Mouse (Mus musculus): ENCODE data around the gene Sult2b1. TPM values are rescaled to one million over a fixed set of nuclear protein-coding genes. Genes with fewer than 3 reads are reported as not detected.

The Sult2b1 gene
- polyA plus RNA-seq, 1 experiment = 210 TPM

- 54% methylated on average over 4 of the region's 4 CpGs for WGBS
- DNase-seq (ENCODE audit: low read depth, low spot score) = no peak
These were observed 2.2 kb downstream of the Sult2b1 start for GRCm38 (mm10) chr7:45782271-45782670.

- 9% methylated on average over 22 of the region's 22 CpGs for WGBS
- no peak for DNase-seq (ENCODE audit: low read depth, low spot score)
These were observed 5.3 kb downstream of the Sult2b1 start for GRCm38 (mm10) chr7:45779081-45779641.

- DNase-seq (ENCODE audit: low read depth, low spot score) = no peak
These were observed 9.2 kb downstream of the Sult2b1 start for GRCm38 (mm10) chr7:45775237-45775636.

GRCm38 (mm10) chr7:45771101-45771500 is 13.4 kb downstream of the Sult2b1 start:
- 39% methylated on average over 4 of the region's 4 CpGs for WGBS
- DNase-seq (ENCODE audit: low read depth, low spot score) = no peak

More at GRCm38 (mm10) chr7:45775237-45775636, 9.2 kb downstream of the Sult2b1 start:
- WGBS = 80% methylated on average over 7 of the region's 7 CpGs

- DNase-seq (ENCODE audit: low read depth, low spot score) = no peak
- 23% methylated on average over 8 of the region's 8 CpGs for WGBS
These were observed 13.9 kb downstream of the Sult2b1 start for GRCm38 (mm10) chr7:45770427-45771082.

- 96% methylated on average over 6 of the region's 6 CpGs for WGBS
These were observed 17.0 kb downstream of the Sult2b1 start for GRCm38 (mm10) chr7:45767500-45767899.

GRCm38 (mm10) chr7:45766764-45767163 is 17.7 kb downstream of the Sult2b1 start:
- WGBS = 60% methylated on average over 8 of the region's 8 CpGs

More at GRCm38 (mm10) chr7:45767500-45767899, 17.0 kb downstream of the Sult2b1 start:
- DNase-seq (ENCODE audit: low read depth, low spot score) = no peak

GRCm38 (mm10) chr7:45765995-45766394 is 18.5 kb downstream of the Sult2b1 start:
- 37% methylated on average over 8 of the region's 8 CpGs for WGBS

More at GRCm38 (mm10) chr7:45766764-45767163, 17.7 kb downstream of the Sult2b1 start:
- DNase-seq (ENCODE audit: low read depth, low spot score) = no peak

GRCm38 (mm10) chr7:45760151-45760550 is 24.3 kb downstream of the Sult2b1 start:
- no peak for DNase-seq (ENCODE audit: low read depth, low spot score)
- WGBS = 67% methylated on average over 5 of the region's 5 CpGs

More at GRCm38 (mm10) chr7:45765995-45766394, 18.5 kb downstream of the Sult2b1 start:
- DNase-seq (ENCODE audit: low read depth, low spot score) = no peak

GRCm38 (mm10) chr7:45759400-45759799 is 25.1 kb downstream of the Sult2b1 start:
- 3% methylated on average over 26 of the region's 27 CpGs for WGBS
- DNase-seq (ENCODE audit: low read depth, low spot score) = no peak

- DNase-seq (ENCODE audit: low read depth, low spot score) = no peak
- WGBS = 75% methylated on average over 6 of the region's 6 CpGs
These were observed 28.8 kb downstream of the Sult2b1 start for GRCm38 (mm10) chr7:45755703-45756102.

GRCm38 (mm10) chr7:45750162-45750561 is 34.3 kb downstream of the Sult2b1 start:
- no peak for DNase-seq (ENCODE audit: low read depth, low spot score)
- WGBS = 27% methylated on average over 9 of the region's 9 CpGs

GRCm38 (mm10) chr7:45749401-45749800 is 35.1 kb downstream of the Sult2b1 start:
- WGBS = 28% methylated on average over 10 of the region's 10 CpGs

GRCm38 (mm10) chr7:45748110-45748509 is 36.4 kb downstream of the Sult2b1 start:
- 80% methylated on average over 7 of the region's 7 CpGs for WGBS
- no peak for DNase-seq (ENCODE audit: low read depth, low spot score)

More at GRCm38 (mm10) chr7:45749401-45749800, 35.1 kb downstream of the Sult2b1 start:
- no peak for DNase-seq (ENCODE audit: low read depth, low spot score)

GRCm38 (mm10) chr7:45747450-45747849 is 37.0 kb downstream of the Sult2b1 start:
- 93% methylated on average over 5 of the region's 5 CpGs for WGBS
- no peak for DNase-seq (ENCODE audit: low read depth, low spot score)

- no peak for DNase-seq (ENCODE audit: low read depth, low spot score)
- WGBS = 74% methylated on average over 6 of the region's 6 CpGs
These were observed 38.0 kb downstream of the Sult2b1 start for GRCm38 (mm10) chr7:45746518-45746917.

- WGBS = 28% methylated on average over 2 of the region's 2 CpGs
- DNase-seq (ENCODE audit: low read depth, low spot score) = no peak
These were observed 40.1 kb downstream of the Sult2b1 start for GRCm38 (mm10) chr7:45744387-45744786.

GRCm38 (mm10) chr7:45742338-45742737 is 42.1 kb downstream of the Sult2b1 start:
- DNase-seq (ENCODE audit: low read depth, low spot score) = no peak
- WGBS = 15% methylated on average over 19 of the region's 19 CpGs

GRCm38 (mm10) chr7:45741777-45742176 is 42.7 kb downstream of the Sult2b1 start:
- DNase-seq (ENCODE audit: low read depth, low spot score) = no peak
- 28% methylated on average over 11 of the region's 11 CpGs for WGBS

- WGBS = 88% methylated on average over 12 of the region's 12 CpGs
- no peak for DNase-seq (ENCODE audit: low read depth, low spot score)
These were observed 43.2 kb downstream of the Sult2b1 start for GRCm38 (mm10) chr7:45741308-45741707.

- DNase-seq (ENCODE audit: low read depth, low spot score) = no peak
- WGBS = 51% methylated on average over 10 of the region's 10 CpGs
These were observed 44.6 kb downstream of the Sult2b1 start for GRCm38 (mm10) chr7:45739820-45740219.

Data from large intestine, adult 2 months (tissue).